Mouse (Mus musculus) stomach, embryonic 15.5 days (tissue): ENCODE measurements around the gene Gemin7. TPM values are rescaled to one million over a fixed set of nuclear protein-coding genes. Genes with fewer than 3 reads are reported as not detected.
A peak's percentile ranks its signal among the peaks of the same experiment; 100 is the strongest.

ENCODE experiments used
- ATAC-seq: fragments of 200-750 bp; cut with Nextera tagmentation; 2 replicates; pipeline ENCODE4 v1.8.0; 2017; ENCODE audit warnings: low read depth, moderate number of reproducible peaks, moderate TSS enrichment; ENCODE audit not compliant: insufficient read depth, low FRiP score
- H3K27ac ChIP-seq: fragments of 300-500 bp; sonication (generic); 2 replicates; pipeline ENCODE4 v1.5.1; 2015; ENCODE audit warnings: mild to moderate bottlenecking, inconsistent platforms
- H3K27me3 ChIP-seq: fragments of 300-500 bp; sonication (generic); replicated peaks from 2 replicates; pipeline ENCODE4 v1.6.1; 2015; ENCODE audit warnings: inconsistent platforms
- H3K36me3 ChIP-seq: fragments of 300-500 bp; sonication (generic); 2 replicates; pipeline ENCODE4 v1.6.1; 2015; ENCODE audit warnings: inconsistent platforms
- H3K4me1 ChIP-seq: fragments of 300-500 bp; sonication (generic); 2 replicates; pipeline ENCODE4 v1.6.1; 2015; ENCODE audit warnings: inconsistent platforms
- H3K4me2 ChIP-seq: fragments of 300-500 bp; sonication (generic); 2 replicates; pipeline ENCODE4 v1.6.1; 2015; ENCODE audit warnings: mild to moderate bottlenecking, inconsistent platforms
- H3K4me3 ChIP-seq: fragments of 300-500 bp; sonication (generic); replicated peaks from 2 replicates; pipeline ENCODE4 v1.5.1; 2015; ENCODE audit warnings: inconsistent platforms
- H3K9ac ChIP-seq: fragments of 300-500 bp; sonication (generic); 2 replicates; pipeline ENCODE4 v1.6.1; 2015; ENCODE audit warnings: inconsistent platforms
- H3K9me3 ChIP-seq: fragments of 300-500 bp; sonication (generic); 2 replicates; pipeline ENCODE4 v1.6.1; 2016; ENCODE audit warnings: inconsistent platforms
- WGBS: fragments of 180-500 bp; shearing (Covaris S2); methylation state at CpG from one replicate; pipeline ENCODE4 v1.1.7; 2015; 5-methylcytosine and 5-hydroxymethylcytosine counted together
- polyA plus RNA-seq: library from polyadenylated mRNA; unstranded; fragments of >200 nt; fragmentation: Nextera tagmentation; extraction: Ambion mirVana; gene quantifications from 2 replicates; pipeline ENCODE4 v1.2.1, GENCODE M21; 2015

The Gemin7 gene
- polyA plus RNA-seq, 1 experiment from 2014 or later, result 157 TPM

DNA sequence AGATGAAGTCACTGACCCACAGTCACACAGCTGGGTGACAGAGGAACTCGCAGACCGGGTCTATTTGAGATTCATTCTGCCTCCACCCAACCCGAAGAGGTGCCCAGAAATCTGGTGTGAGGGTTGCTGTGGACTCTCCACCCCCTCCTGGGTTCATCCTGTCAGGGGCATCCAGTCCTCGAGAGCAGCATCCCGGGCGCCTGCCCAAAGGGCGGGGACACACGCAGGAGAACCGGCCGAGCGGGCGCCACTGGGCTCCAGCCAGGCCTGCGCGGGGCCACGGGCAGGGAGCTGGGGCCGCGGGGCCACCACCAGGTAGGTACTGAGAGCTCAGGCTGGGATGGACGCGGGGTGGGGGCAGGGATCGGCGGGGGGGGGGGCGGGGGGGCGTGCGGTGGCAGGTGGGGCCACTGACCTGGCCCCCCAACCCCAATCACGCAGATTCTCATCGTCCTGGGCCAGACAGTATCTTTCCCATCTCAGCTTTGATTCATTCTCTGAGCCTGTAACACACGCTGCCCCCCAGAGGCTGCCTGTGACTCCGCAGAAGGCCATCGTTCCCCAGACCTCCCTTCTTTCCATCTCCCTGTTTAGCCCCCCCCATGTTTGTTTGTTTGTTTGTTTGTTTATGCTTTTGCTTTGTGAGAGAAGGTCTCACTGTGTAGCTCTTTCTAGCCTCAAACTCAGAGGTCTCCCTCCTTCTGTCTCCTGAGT lies 59.6 kb downstream of the Gemin7 start, which contains the start of gene Nkpd1:
Gene Nkpd1, plus strand, starts transcription at position 187 of the 714 bp plus-strand sequence.
- Histone ChIP-seq H3K27ac (no peak within 1 kb of the TSS), H3K9me3 (no peaks in the 10 kb centered on the region), H3K36me3 (no peaks in the 10 kb centered on the region), H3K27me3 (peaks cover 50% of the 10 kb centered on the region), H3K4me3 (peak within 1 kb of the TSS; percentile 0; the same call in 1 of the 2 replicates), H3K4me2 (peak within 1 kb of the TSS; percentile 47), H3K9ac (no peak within 1 kb of the TSS), H3K4me1 (peaks cover 9% of the 10 kb centered on the region)
- 5% methylated on average over 22 of the region's 29 CpGs for WGBS
- ATAC-seq, result no peak

Other genes starting within 250 kb of the Gemin7 start
- 63.7 and 66.5 TPM in 2 replicates for gene Ercc1, start 232.8 kb downstream of the Gemin7 start, polyA plus RNA-seq
- 24.9 and 26.1 TPM in 2 replicates for gene Cd3eap, start 218.1 kb downstream of the Gemin7 start, polyA plus RNA-seq
- gene Ppp1r13l, start 217.8 kb downstream of the Gemin7 start, polyA plus RNA-seq, result 7.8 and 8.9 TPM in 2 replicates
- 13.5 and 14.8 TPM in 2 replicates for gene Ercc2, start 195.6 kb downstream of the Gemin7 start, polyA plus RNA-seq
- gene Klc3, start 173.5 kb downstream of the Gemin7 start, polyA plus RNA-seq, result 9.7 and 10.4 TPM in 2 replicates
- 17.4 and 19.1 TPM in 2 replicates for gene Ckm, start 172.8 kb downstream of the Gemin7 start, polyA plus RNA-seq
- 7.8 and 7.9 TPM in 2 replicates for gene Mark4, start 118.8 kb downstream of the Gemin7 start, polyA plus RNA-seq
- 0.94 and 1.3 TPM in 2 replicates for gene Exoc3l2, start 114.3 kb downstream of the Gemin7 start, polyA plus RNA-seq
- gene Bloc1s3, start 69.2 kb downstream of the Gemin7 start, polyA plus RNA-seq, result 2.2 and 2.4 TPM in 2 replicates
- gene Trappc6a, start 69.2 kb downstream of the Gemin7 start, polyA plus RNA-seq, result 103 and 105 TPM in 2 replicates
- 0.30 and 0.83 TPM in 2 replicates for gene Nkpd1, start 59.8 kb downstream of the Gemin7 start, polyA plus RNA-seq
- 25.3 and 28.2 TPM in 2 replicates for gene Ppp1r37, start 14.5 kb downstream of the Gemin7 start, polyA plus RNA-seq
- 1.7 and 2.6 TPM in 2 replicates for gene Zfp296, start 308 bp downstream of the Gemin7 start, polyA plus RNA-seq
- 44.8 and 48.3 TPM in 2 replicates for gene Clasrp, start 26.9 kb upstream of the Gemin7 start, polyA plus RNA-seq
- 9.0 and 10.1 TPM in 2 replicates for gene Relb, start 51.8 kb upstream of the Gemin7 start, polyA plus RNA-seq
- 79.7 and 85.8 TPM in 2 replicates for gene Clptm1, start 87.4 kb upstream of the Gemin7 start, polyA plus RNA-seq
- 47.3 and 98.1 TPM in 2 replicates for gene Apoc2, start 100.3 kb upstream of the Gemin7 start, polyA plus RNA-seq
- gene Gm44805, start 103.8 kb upstream of the Gemin7 start, polyA plus RNA-seq, result 3.1 TPM in 1 of 2 replicates, not detected in the other
- 8.0 and 23.5 TPM in 2 replicates for gene Apoc4, start 103.9 kb upstream of the Gemin7 start, polyA plus RNA-seq
- gene Apoc1, start 115.1 kb upstream of the Gemin7 start, polyA plus RNA-seq, result 36.2 and 52.7 TPM in 2 replicates
- gene Apoe, start 121.6 kb upstream of the Gemin7 start, polyA plus RNA-seq, result 363 and 515 TPM in 2 replicates
- 161 and 181 TPM in 2 replicates for gene Tomm40, start 137.8 kb upstream of the Gemin7 start, polyA plus RNA-seq
- 129 and 136 TPM in 2 replicates for gene Nectin2, start 172.9 kb upstream of the Gemin7 start, polyA plus RNA-seq
- 129 and 151 TPM in 2 replicates for gene Bcam, start 193.4 kb upstream of the Gemin7 start, polyA plus RNA-seq
- gene Cblc, start 219.2 kb upstream of the Gemin7 start, polyA plus RNA-seq, result 24.3 and 24.6 TPM in 2 replicates
- gene Bcl3, start 245.2 kb upstream of the Gemin7 start, polyA plus RNA-seq, result 8.9 and 10.4 TPM in 2 replicates